Mouse (Mus musculus) intestine, embryonic 14.5 days (tissue): ENCODE measurements at regions not wholly inside any gene's neighbourhood (a gene's known extent, or its start where the extent isn't known, plus 50 kb on each side); places are given as distances from the start of the nearest gene placed in this dataset.
A peak's percentile ranks its signal among the peaks of the same experiment; 100 is the strongest.

Experiments
- ATAC-seq: fragments of 200-750 bp; cut with Nextera tagmentation; replicated peaks from 2 replicates; pipeline ENCODE4 v1.8.0; 2017; ENCODE audit warnings: low read depth, moderate number of reproducible peaks, moderate TSS enrichment, moderate library complexity; ENCODE audit not compliant: low FRiP score, low TSS enrichment
- DNase-seq: peaks from one replicate; pipeline ENCODE4 v3.0.0-alpha.2; 2018; ENCODE audit warnings: low spot score
- H3K27ac ChIP-seq: fragments of 300-500 bp; sonication (generic); 2 replicates; pipeline ENCODE4 v1.5.1; 2014; ENCODE audit warnings: low read depth, mild to moderate bottlenecking, control low read depth
- H3K27me3 ChIP-seq: fragments of 300-500 bp; sonication (generic); replicated peaks from 2 replicates; pipeline ENCODE4 v1.6.1; 2014; ENCODE audit warnings: low read length, control low read depth; ENCODE audit not compliant: control insufficient read depth, insufficient read depth
- H3K36me3 ChIP-seq: fragments of 300-500 bp; sonication (generic); 2 replicates; pipeline ENCODE4 v1.6.1; 2014; ENCODE audit warnings: low read length, control low read depth; ENCODE audit not compliant: control insufficient read depth, insufficient read depth
- H3K4me1 ChIP-seq: fragments of 300-500 bp; sonication (generic); replicated peaks from 2 replicates; pipeline ENCODE4 v1.6.1; 2014; ENCODE audit warnings: low read length, control low read depth, mixed read lengths; ENCODE audit not compliant: control insufficient read depth, insufficient read depth
- H3K4me2 ChIP-seq: fragments of 300-500 bp; sonication (generic); 2 replicates; pipeline ENCODE4 v1.6.1; 2014; ENCODE audit warnings: low read length
- H3K4me3 ChIP-seq: fragments of 300-500 bp; sonication (generic); 2 replicates; pipeline ENCODE4 v1.5.1; 2014; ENCODE audit warnings: low read depth, low read length, control low read depth, mixed read lengths
- H3K9ac ChIP-seq: fragments of 300-500 bp; sonication (generic); 2 replicates; pipeline ENCODE4 v1.6.1; 2014; ENCODE audit warnings: mild to moderate bottlenecking, low read length
- H3K9me3 ChIP-seq: fragments of 300-500 bp; sonication (generic); 2 replicates; pipeline ENCODE4 v1.6.1; 2016; ENCODE audit warnings: low read length, control low read depth; ENCODE audit not compliant: control insufficient read depth
- WGBS: fragments of 180-500 bp; shearing (Covaris S2); extraction: QIAGEN DNeasy Blood & Tissue Kit; methylation state at CpG from one replicate; pipeline ENCODE4 v1.1.7; 2014; 5-methylcytosine and 5-hydroxymethylcytosine counted together

DNA sequence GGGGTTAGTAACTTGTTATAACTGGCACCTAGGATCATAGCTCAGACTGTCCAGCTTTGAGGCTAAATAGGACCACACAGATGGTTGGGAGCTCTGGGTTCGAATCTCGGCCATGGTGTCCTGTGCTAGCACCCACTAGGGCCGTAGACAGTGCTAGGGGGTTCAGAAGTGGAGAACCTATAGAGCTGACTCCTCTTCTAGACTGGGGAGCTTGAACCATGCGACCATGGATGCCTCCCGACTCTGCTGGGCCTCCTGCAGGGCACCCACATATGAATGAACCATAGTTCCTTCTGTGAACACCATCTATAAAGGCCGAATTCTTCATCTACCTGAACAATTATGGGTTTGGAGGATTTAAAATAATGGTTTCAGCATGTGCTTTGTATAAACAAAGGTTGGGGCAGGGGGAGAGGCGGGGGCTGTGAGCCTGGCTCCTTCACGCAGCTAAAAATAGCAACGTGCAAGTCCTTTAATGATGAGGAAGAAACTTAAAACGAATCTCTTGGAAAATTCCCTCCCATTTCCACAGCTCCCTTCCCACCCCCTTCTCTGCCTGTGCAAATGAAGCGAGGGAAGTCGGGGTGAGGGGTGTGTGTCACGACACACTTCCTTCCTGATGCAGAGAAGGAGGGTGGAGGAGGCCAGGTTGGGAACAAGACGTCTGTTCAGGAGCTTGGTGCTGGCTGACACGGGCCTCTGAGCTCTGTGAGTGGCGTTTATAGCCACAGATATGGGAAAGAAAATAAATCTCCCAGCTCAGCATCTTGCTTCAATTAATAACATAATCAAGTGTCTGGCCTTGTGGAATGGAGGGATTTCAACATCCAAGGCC, 71.6 kb downstream of the Syf2 start:
- Histone ChIP-seq H3K4me1 (peaks cover 9% of the 10 kb centered on the region), H3K9ac (no peak overlapping the region), H3K36me3 (no peaks in the 10 kb centered on the region), H3K27ac (peak overlapping the region; percentile 54; the same call in 1 of the 2 replicates), H3K9me3 (no peaks in the 10 kb centered on the region), H3K4me2 (peak overlapping the region; percentile 12; the same call in 1 of the 2 replicates), H3K27me3 (no peaks in the 10 kb centered on the region), H3K4me3 (no peak overlapping the region)
- ATAC-seq: no peak
- DNase-seq: no peak
- 32% methylated on average over 16 of the region's 16 CpGs for WGBS

DNA sequence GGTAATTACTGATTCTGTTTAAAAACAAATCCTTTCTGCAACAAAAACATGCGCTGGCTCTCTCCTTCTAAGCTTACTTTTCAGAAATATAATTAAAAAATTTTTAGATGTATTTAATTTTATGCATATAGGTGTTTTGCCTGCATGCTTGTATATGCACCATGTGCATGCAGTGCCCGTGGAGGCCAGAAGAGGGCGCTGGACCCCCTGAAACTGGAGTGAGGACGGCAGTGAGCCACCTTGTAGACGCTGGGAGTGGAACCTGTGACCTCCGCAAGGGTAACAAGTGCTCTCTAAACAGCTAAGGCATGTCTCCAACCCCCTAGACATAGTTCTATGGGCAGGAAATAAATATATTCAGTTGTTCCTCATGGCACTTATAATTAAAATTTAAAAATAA, 80.7 kb downstream of the Syf2 start:
- H3K4me3 ChIP-seq: no peak overlapping the region
- ATAC-seq (no peak), DNase-seq (no peak)
- H3K4me2 ChIP-seq: no peak overlapping the region
- no peak overlapping the region for H3K27ac ChIP-seq
- H3K4me1 ChIP-seq: no peaks in the 10 kb centered on the region
- no peaks in the 10 kb centered on the region for H3K9me3 ChIP-seq
- no peaks in the 10 kb centered on the region for H3K27me3 ChIP-seq
- no peaks in the 10 kb centered on the region for H3K36me3 ChIP-seq
- WGBS: 78% methylated on average over 6 of the region's 6 CpGs
- H3K9ac ChIP-seq: no peak overlapping the region

DNA sequence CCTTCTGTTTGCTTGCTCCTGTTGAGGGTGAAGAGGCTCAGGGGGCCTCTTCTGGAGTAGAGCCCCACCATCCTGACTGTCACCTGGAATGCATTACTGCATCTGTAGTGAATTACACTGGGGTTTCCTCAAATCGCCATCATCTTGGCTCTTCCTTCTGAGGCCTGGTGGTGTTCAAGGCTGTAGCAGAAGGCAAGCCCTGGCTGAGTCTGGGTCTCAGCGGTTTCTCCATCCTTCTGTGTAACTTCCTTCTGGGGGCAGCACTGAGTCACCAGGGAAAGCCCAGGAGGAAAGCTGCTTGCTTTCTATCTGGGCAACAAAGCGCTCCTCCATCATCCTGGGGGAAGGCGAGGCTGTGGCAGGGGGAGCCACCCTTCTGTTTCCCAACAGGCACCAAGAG, 82.2 kb downstream of the Syf2 start:
- no peak overlapping the region for H3K4me2 ChIP-seq
- H3K4me3 ChIP-seq: no peak overlapping the region
- DNase-seq: no peak
- H3K36me3 ChIP-seq: no peaks in the 10 kb centered on the region
- H3K4me1 ChIP-seq: no peaks in the 10 kb centered on the region
- no peak for ATAC-seq
- 80% methylated on average over 4 of the region's 4 CpGs for WGBS
- no peak overlapping the region for H3K9ac ChIP-seq
- H3K9me3 ChIP-seq: no peaks in the 10 kb centered on the region
- no peak overlapping the region for H3K27ac ChIP-seq
- H3K27me3 ChIP-seq: no peaks in the 10 kb centered on the region

DNA sequence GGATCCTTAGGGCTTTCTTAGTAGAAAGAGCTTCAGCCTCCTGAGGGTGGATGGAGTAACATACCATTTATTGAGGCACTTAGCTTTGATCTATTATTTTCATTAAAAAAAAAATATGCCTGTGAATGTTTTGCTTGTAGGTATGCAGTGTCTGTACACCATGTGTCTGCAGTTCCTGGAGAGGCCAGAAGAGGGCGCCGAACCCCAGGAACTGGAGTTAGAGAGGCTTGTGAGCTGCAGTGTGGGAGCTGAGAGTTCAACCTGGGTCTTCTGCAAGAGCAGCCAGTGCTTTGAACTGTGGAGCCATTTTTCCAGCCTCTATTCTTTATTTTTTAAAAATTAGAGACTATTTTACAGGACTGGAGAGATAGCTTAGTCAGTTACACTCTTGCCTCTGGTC, 83.2 kb downstream of the Syf2 start:
- Histone ChIP-seq H3K4me1 (no peaks in the 10 kb centered on the region), H3K27me3 (no peaks in the 10 kb centered on the region), H3K36me3 (no peaks in the 10 kb centered on the region), H3K27ac (no peak overlapping the region), H3K4me3 (no peak overlapping the region), H3K9me3 (no peaks in the 10 kb centered on the region), H3K4me2 (no peak overlapping the region), H3K9ac (no peak overlapping the region)
- DNase-seq (no peak), ATAC-seq (no peak)
- WGBS: 56% methylated on average over 2 of the region's 2 CpGs

DNA sequence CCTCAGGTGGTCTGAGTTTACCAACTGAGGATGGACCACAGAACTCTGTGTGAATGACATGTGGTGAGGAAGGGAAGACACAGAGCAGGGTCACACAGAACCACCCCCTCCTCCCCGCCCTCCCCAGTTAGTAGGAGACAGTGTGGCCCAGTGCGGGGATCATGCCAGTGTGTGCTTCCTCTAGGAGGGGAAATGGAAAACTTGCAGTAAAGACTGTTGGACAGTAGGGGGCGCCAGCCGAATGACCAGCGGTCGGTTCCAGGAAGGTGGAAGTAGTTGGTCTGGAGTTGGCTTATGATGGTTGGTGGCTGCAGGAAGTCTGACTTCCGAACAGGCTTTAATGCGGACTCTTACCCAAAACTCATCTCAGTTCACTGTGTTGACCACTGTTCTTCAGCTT, 87.3 kb downstream of the Syf2 start:
- H3K4me2 ChIP-seq: no peak overlapping the region
- no peak overlapping the region for H3K27ac ChIP-seq
- no peak overlapping the region for H3K9ac ChIP-seq
- H3K4me1 ChIP-seq: no peaks in the 10 kb centered on the region
- WGBS: 22% methylated on average over 8 of the region's 8 CpGs
- DNase-seq (peak; percentile 82), ATAC-seq (no peak)
- no peak overlapping the region for H3K4me3 ChIP-seq
- no peaks in the 10 kb centered on the region for H3K27me3 ChIP-seq
- no peaks in the 10 kb centered on the region for H3K9me3 ChIP-seq
- H3K36me3 ChIP-seq: no peaks in the 10 kb centered on the region

DNA sequence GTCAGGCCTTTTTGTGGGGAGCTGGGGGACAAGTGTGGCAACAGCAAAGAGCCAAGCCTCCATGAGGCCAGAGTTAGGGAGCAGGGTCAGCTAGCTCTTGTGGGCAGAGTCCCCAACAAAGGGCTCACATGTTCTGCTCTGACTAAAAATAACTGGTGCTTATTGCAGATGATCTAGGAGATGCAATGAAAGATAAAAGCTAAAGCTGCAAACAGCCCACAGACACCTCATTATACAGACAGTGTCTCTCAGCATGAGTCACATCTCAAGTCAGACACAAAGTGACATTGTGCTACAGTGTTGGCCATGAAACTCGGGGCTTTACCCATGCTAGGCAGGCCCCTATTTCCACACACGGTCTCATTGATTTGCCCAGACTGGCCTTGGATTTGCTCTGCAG, 88.4 kb downstream of the Syf2 start:
- 59% methylated on average over 2 of the region's 2 CpGs for WGBS
- Histone ChIP-seq H3K27me3 (no peaks in the 10 kb centered on the region), H3K9ac (no peak overlapping the region), H3K9me3 (no peaks in the 10 kb centered on the region), H3K4me3 (no peak overlapping the region), H3K4me2 (no peak overlapping the region), H3K27ac (no peak overlapping the region), H3K4me1 (no peaks in the 10 kb centered on the region), H3K36me3 (no peaks in the 10 kb centered on the region)
- DNase-seq: no peak
- no peak for ATAC-seq

DNA sequence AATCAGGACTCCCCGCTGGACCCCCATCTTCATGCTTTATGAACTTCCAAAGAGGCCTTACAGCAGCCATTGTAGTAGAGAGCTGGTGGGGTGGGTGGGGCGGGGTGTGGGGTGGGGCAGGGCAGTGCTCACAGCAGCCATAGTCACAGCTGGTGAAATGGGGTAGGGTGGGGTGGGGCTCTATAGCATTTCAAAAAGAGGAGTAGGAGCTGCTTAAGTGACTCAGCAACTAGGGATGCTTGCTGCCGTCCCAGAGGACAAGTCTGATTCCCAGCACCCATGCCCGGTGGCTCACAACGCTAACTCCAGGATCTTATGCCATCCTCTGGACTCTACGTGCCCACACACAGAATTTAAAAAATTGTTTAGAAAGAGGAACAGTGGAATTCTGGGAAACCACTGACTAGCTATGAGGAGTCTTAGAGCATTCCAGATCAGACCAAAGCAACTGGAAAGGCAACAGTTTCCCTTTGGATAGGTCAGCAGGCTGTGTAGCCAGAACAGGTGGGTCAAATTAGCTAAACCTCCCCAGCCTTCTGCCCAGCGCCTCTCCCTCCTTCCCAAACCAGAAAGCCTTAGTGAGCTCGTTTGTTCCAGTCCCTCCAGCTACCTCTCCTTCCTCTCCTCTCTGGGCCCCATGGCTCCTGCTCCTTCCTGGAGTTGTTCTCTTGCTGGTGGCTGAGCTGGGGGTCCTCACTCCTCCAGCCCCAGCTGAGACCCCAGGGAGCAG, 89.7 kb downstream of the Syf2 start:
- 85% methylated on average over 8 of the region's 8 CpGs for WGBS
- DNase-seq (no peak), ATAC-seq (no peak)
- Histone ChIP-seq H3K27me3 (no peaks in the 10 kb centered on the region), H3K9ac (no peak overlapping the region), H3K4me1 (peaks cover 1% of the 10 kb centered on the region; the same call in 1 of the 2 replicates), H3K27ac (no peak overlapping the region), H3K4me3 (no peak overlapping the region), H3K36me3 (no peaks in the 10 kb centered on the region), H3K9me3 (no peaks in the 10 kb centered on the region), H3K4me2 (no peak overlapping the region)

DNA sequence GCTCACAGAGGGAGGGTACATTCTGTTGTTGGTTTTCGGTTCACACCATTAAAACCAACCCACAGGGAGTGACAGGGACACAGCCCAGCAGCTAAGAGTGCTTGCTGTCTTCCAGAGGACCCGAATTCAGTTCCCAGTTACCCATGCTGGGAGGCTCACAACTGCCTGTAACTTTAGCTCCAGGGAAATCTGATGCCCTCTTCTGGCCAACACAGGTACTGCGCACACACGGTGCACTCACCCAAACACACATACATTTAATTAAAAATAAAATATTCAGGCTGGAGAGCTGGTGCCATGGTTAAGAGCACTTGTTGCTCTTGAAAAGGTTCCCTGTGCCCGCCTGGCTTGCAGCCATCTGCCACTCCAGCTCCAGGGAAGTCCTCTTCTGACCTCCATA, 92.5 kb downstream of the Syf2 start:
- no peaks in the 10 kb centered on the region for H3K27me3 ChIP-seq
- H3K36me3 ChIP-seq: no peaks in the 10 kb centered on the region
- H3K4me3 ChIP-seq: no peak overlapping the region
- no peaks in the 10 kb centered on the region for H3K9me3 ChIP-seq
- WGBS: 93% methylated on average over 5 of the region's 5 CpGs
- DNase-seq (no peak), ATAC-seq (no peak)
- no peak overlapping the region for H3K4me2 ChIP-seq
- H3K4me1 ChIP-seq: peaks cover 11% of the 10 kb centered on the region
- H3K9ac ChIP-seq: no peak overlapping the region
- H3K27ac ChIP-seq: no peak overlapping the region
